8 mouse cellular contexts compared by ENCODE assay signal in genomic region chr3:107695219-107695947, GRCm38 (mm10). TPM values are rescaled to one million over a fixed set of nuclear protein-coding genes. Genes with fewer than 3 reads are reported as not detected.
A peak's percentile ranks its signal among the peaks of the same experiment; 100 is the strongest.
DNase-seq lines count a peak whose midpoint lies in the region; ATAC-seq and TF ChIP-seq lines count a peak whose summit lies in the region.

No protein-coding gene starts in this region.

- no peak for DNase-seq in gastrocnemius, adult 2 months
- no peak for DNase-seq in gastrocnemius, adult 18-20 months (ENCODE audit: low spot score)
- DNase-seq in testis, postnatal 10 days (ENCODE audit: low spot score), result no peak
- DNase-seq in heart, postnatal 0 days (ENCODE audit: low spot score), result no peak
- no peak for DNase-seq in midbrain, embryonic 10.5 days (ENCODE audit: low spot score)
- DNase-seq in gastrocnemius, postnatal 36 days, result no peak
- DNase-seq in urinary bladder, adult 18-20 months (ENCODE audit: low spot score in 2 of 2), result no peak

- H3K4me2 ChIP-seq in heart, postnatal 0 days (ENCODE audit: low read depth, low read length), result peak overlapping the region; percentile 85

- ATAC-seq in heart, postnatal 0 days (ENCODE audit: insufficient read depth, low read depth), result no peak

- H3K4me3 ChIP-seq in gastrocnemius, adult 2 months, result peak overlapping the region; percentile 79
- peak overlapping the region; percentile 89 for H3K4me3 ChIP-seq in testis, adult 2 months (ENCODE audit: control insufficient read depth, low read depth, low read length)
- peak overlapping the region; percentile 78 for H3K4me3 ChIP-seq in heart, postnatal 0 days (ENCODE audit: low read depth, low read length)
- peak overlapping the region; percentile 79 for H3K4me3 ChIP-seq in midbrain, embryonic 10.5 days

- H3K27me3 ChIP-seq in testis, adult 2 months (ENCODE audit: control insufficient read depth, insufficient read depth, low read length), result no peaks in the 10 kb centered on the region
- no peaks in the 10 kb centered on the region for H3K27me3 ChIP-seq in heart, postnatal 0 days (ENCODE audit: control insufficient read depth, insufficient read depth, low read length)
- no peaks in the 10 kb centered on the region for H3K27me3 ChIP-seq in midbrain, embryonic 10.5 days (ENCODE audit: low read depth, poor library complexity, severe bottlenecking)

- TF ChIP-seq POLR2A in testis, adult 2 months (IDR thresholded peaks at IDR 0.05; ENCODE audit: control insufficient read depth, low read depth, low read length), result no peak

- 5% methylated on average over 16 of the region's 16 CpGs for WGBS in heart, postnatal 0 days
- WGBS in midbrain, embryonic 10.5 days, result 10% methylated on average over 16 of the region's 16 CpGs

- no peak for TF ChIP-seq CTCF in gastrocnemius, adult 2 months (IDR thresholded peaks at IDR 0.05)
- TF ChIP-seq CTCF in testis, adult 2 months (IDR thresholded peaks at IDR 0.05; ENCODE audit: control insufficient read depth, insufficient read depth, insufficient replicate concordance, low read depth, low read length), result no peak
- TF ChIP-seq CTCF in heart, postnatal 0 days (IDR thresholded peaks at IDR 0.05; ENCODE audit: low read depth), result no peak

- no peaks in the 10 kb centered on the region for H3K9me3 ChIP-seq in heart, postnatal 0 days (replicated peaks; ENCODE audit: control insufficient read depth, low read length)
- no peaks in the 10 kb centered on the region for H3K9me3 ChIP-seq in midbrain, embryonic 10.5 days (replicated peaks)

- peaks cover 9% of the 10 kb centered on the region for H3K4me1 ChIP-seq in testis, adult 2 months (ENCODE audit: control insufficient read depth, insufficient read depth, low read length)
- H3K4me1 ChIP-seq in heart, postnatal 0 days (ENCODE audit: control insufficient read depth, insufficient read depth), result peaks cover 49% of the 10 kb centered on the region
- H3K4me1 ChIP-seq in midbrain, embryonic 10.5 days, result peaks cover 44% of the 10 kb centered on the region

- H3K9ac ChIP-seq in heart, postnatal 0 days (replicated peaks; ENCODE audit: low read depth, low read length), result peak overlapping the region; percentile 93

- intact Hi-C loops in gastrocnemius, adult 2 months (cut with DNase I), result loop anchor here (5.0 to 10.0 kb wide), 3 partner anchors 222 to 449 kb away; partner anchors contain the start of gene Gnai3
- intact Hi-C loops in gastrocnemius, postnatal 36 days (cut with DNase I), result loop anchor here (10.0 kb wide), 1 partner anchor 369 kb away; no protein-coding TSS in a partner anchor

- H3K27ac ChIP-seq in gastrocnemius, adult 2 months, result peak overlapping the region; percentile 93
- peak overlapping the region; percentile 54 for H3K27ac ChIP-seq in testis, adult 2 months (ENCODE audit: control insufficient read depth, insufficient read depth, low read depth, low read length)
- H3K27ac ChIP-seq in heart, postnatal 0 days (ENCODE audit: low read depth), result peak overlapping the region; percentile 95
- H3K27ac ChIP-seq in midbrain, embryonic 10.5 days (replicated peaks), result peak overlapping the region; percentile 96

- H3K36me3 ChIP-seq in testis, adult 2 months (ENCODE audit: control insufficient read depth, insufficient read depth, low read length), result no peaks in the 10 kb centered on the region
- no peaks in the 10 kb centered on the region for H3K36me3 ChIP-seq in heart, postnatal 0 days (replicated peaks; ENCODE audit: control insufficient read depth, insufficient read depth, low read length)
- H3K36me3 ChIP-seq in midbrain, embryonic 10.5 days, result peaks cover 3% of the 10 kb centered on the region; the same call in 1 of the 2 replicates

- TF ChIP-seq EP300 in heart, postnatal 0 days (IDR thresholded peaks at IDR 0.05; ENCODE audit: low read depth), result no peak

RNA-seq across cellular contexts. Expression of gene Ahcyl1, which starts 1.0 kb away (rescaled TPM):
- 10 to 100 TPM; 30.0 to 33.0 TPM for total RNA-seq in gastrocnemius, adult 2 months (2021)
- 10 to 100 TPM; 25.0 to 30.9 TPM for total RNA-seq in gastrocnemius, adult 18-20 months (2021)
- 35.7 and 48.2 TPM in 2 replicates for polyA plus RNA-seq in testis, adult 2 months (2012; rRNA removed)
- 19.2 and 32.0 TPM in 2 replicates for total RNA-seq in heart, postnatal 0 days (2014; rRNA removed; ENCODE audit: low replicate concordance)
- 39.4 and 43.3 TPM in 2 replicates for polyA plus RNA-seq in heart, postnatal 0 days (2015; fragmentation: Nextera tagmentation; extraction: Ambion mirVana)
- 92.4 and 99.8 TPM in 2 replicates for polyA plus RNA-seq in midbrain, embryonic 10.5 days (2016; fragmentation: Nextera tagmentation; extraction: Ambion mirVana)
- 10 to 100 TPM; 25.0 to 28.9 TPM for total RNA-seq in gastrocnemius, postnatal 36 days (2021)
